Mouse (Mus musculus) neural tube, embryonic 12.5 days (tissue): ENCODE measurements at regions not wholly inside any gene's neighbourhood (a gene's known extent, or its start where the extent isn't known, plus 50 kb on each side); places are given as distances from the start of the nearest gene placed in this dataset.

ENCODE experiments used
- ATAC-seq: fragments of 200-750 bp; cut with Nextera tagmentation; 2 replicates; pipeline ENCODE4 v1.8.0; 2017; ENCODE audit warnings: low read depth, mild to moderate bottlenecking, moderate TSS enrichment, moderate library complexity; ENCODE audit not compliant: low FRiP score
- H3K27ac ChIP-seq: fragments of 300-500 bp; sonication (generic); 2 replicates; pipeline ENCODE4 v1.5.1; 2016
- H3K27me3 ChIP-seq: fragments of 300-500 bp; sonication (generic); replicated peaks from 2 replicates; pipeline ENCODE4 v1.6.1; 2016; ENCODE audit warnings: mild to moderate bottlenecking
- H3K36me3 ChIP-seq: fragments of 300-500 bp; sonication (generic); 2 replicates; pipeline ENCODE4 v1.6.1; 2016; ENCODE audit warnings: mild to moderate bottlenecking
- H3K4me1 ChIP-seq: fragments of 300-500 bp; sonication (generic); 2 replicates; pipeline ENCODE4 v1.6.1; 2016
- H3K4me2 ChIP-seq: fragments of 300-500 bp; sonication (generic); replicated peaks from 2 replicates; pipeline ENCODE4 v1.6.1; 2016; ENCODE audit warnings: mild to moderate bottlenecking
- H3K4me3 ChIP-seq: fragments of 300-500 bp; sonication (generic); 2 replicates; pipeline ENCODE4 v1.5.1; 2016
- H3K9ac ChIP-seq: fragments of 300-500 bp; sonication (generic); 2 replicates; pipeline ENCODE4 v1.6.1; 2016; ENCODE audit warnings: mild to moderate bottlenecking
- H3K9me3 ChIP-seq: fragments of 300-500 bp; sonication (generic); 2 replicates; pipeline ENCODE4 v1.6.1; 2016; ENCODE audit warnings: mild to moderate bottlenecking
- WGBS: fragments of 180-500 bp; shearing (Covaris S2); methylation state at CpG from one replicate; pipeline ENCODE4 v1.1.7; 2016; 5-methylcytosine and 5-hydroxymethylcytosine counted together

GRCm38 (mm10) chr13:38740066-38740465, 81.2 kb upstream of the Eef1e1 start:
- WGBS = 94% methylated on average over 8 of the region's 8 CpGs
- Histone ChIP-seq H3K27me3 (no peaks in the 10 kb centered on the region), H3K4me2 (no peak overlapping the region), H3K9ac (no peak overlapping the region), H3K9me3 (no peaks in the 10 kb centered on the region), H3K27ac (no peak overlapping the region), H3K4me3 (no peak overlapping the region), H3K4me1 (no peaks in the 10 kb centered on the region), H3K36me3 (no peaks in the 10 kb centered on the region)
- ATAC-seq = no peak

GRCm38 (mm10) chr13:38736361-38737035, 77.6 kb upstream of the Eef1e1 start:
- Histone ChIP-seq H3K9me3 (no peaks in the 10 kb centered on the region), H3K4me3 (no peak overlapping the region), H3K27me3 (no peaks in the 10 kb centered on the region), H3K9ac (no peak overlapping the region), H3K36me3 (no peaks in the 10 kb centered on the region), H3K27ac (no peak overlapping the region), H3K4me1 (no peaks in the 10 kb centered on the region), H3K4me2 (no peak overlapping the region)
- ATAC-seq = no peak
- WGBS = 95% methylated on average over 4 of the region's 4 CpGs

- Histone ChIP-seq H3K4me2 (no peak overlapping the region), H3K9ac (no peak overlapping the region), H3K4me3 (no peak overlapping the region), H3K27me3 (no peaks in the 10 kb centered on the region), H3K4me1 (no peaks in the 10 kb centered on the region), H3K9me3 (no peaks in the 10 kb centered on the region), H3K27ac (no peak overlapping the region), H3K36me3 (no peaks in the 10 kb centered on the region)
- WGBS = 75% methylated on average over 6 of the region's 6 CpGs
- ATAC-seq = no peak
Observed at GRCm38 (mm10) chr13:38735294-38735693, 76.4 kb upstream of the Eef1e1 start.

GRCm38 (mm10) chr13:38733246-38733645, 74.4 kb upstream of the Eef1e1 start:
- no peaks in the 10 kb centered on the region for H3K9me3 ChIP-seq
- WGBS = 90% methylated on average over 4 of the region's 4 CpGs
- no peaks in the 10 kb centered on the region for H3K4me1 ChIP-seq

GRCm38 (mm10) chr13:38725452-38725851, 66.6 kb upstream of the Eef1e1 start:
- ATAC-seq = no peak
- H3K9ac ChIP-seq = no peak overlapping the region
- H3K4me3 ChIP-seq = no peak overlapping the region
- 84% methylated on average over 4 of the region's 4 CpGs for WGBS
- no peak overlapping the region for H3K4me2 ChIP-seq
- H3K36me3 ChIP-seq = no peaks in the 10 kb centered on the region
- H3K9me3 ChIP-seq = no peaks in the 10 kb centered on the region
- H3K27me3 ChIP-seq = no peaks in the 10 kb centered on the region
- no peak overlapping the region for H3K27ac ChIP-seq
- H3K4me1 ChIP-seq = no peaks in the 10 kb centered on the region

More at GRCm38 (mm10) chr13:38733246-38733645, 74.4 kb upstream of the Eef1e1 start:
- Histone ChIP-seq H3K27ac (no peak overlapping the region), H3K27me3 (no peaks in the 10 kb centered on the region), H3K9ac (no peak overlapping the region), H3K36me3 (no peaks in the 10 kb centered on the region), H3K4me2 (no peak overlapping the region), H3K4me3 (no peak overlapping the region)
- ATAC-seq = no peak

- 96% methylated on average over 3 of the region's 3 CpGs for WGBS
- ATAC-seq = no peak
- Histone ChIP-seq H3K9me3 (no peaks in the 10 kb centered on the region), H3K36me3 (no peaks in the 10 kb centered on the region), H3K9ac (no peak overlapping the region), H3K27ac (no peak overlapping the region), H3K4me3 (no peak overlapping the region), H3K4me2 (no peak overlapping the region), H3K4me1 (no peaks in the 10 kb centered on the region), H3K27me3 (no peaks in the 10 kb centered on the region)
Observed at GRCm38 (mm10) chr13:38721166-38721565, 62.3 kb upstream of the Eef1e1 start.

GRCm38 (mm10) chr13:38714838-38715237, 56.0 kb upstream of the Eef1e1 start:
- Histone ChIP-seq H3K9ac (no peak overlapping the region), H3K9me3 (no peaks in the 10 kb centered on the region), H3K4me2 (no peak overlapping the region), H3K27ac (no peak overlapping the region), H3K4me3 (no peak overlapping the region), H3K4me1 (no peaks in the 10 kb centered on the region), H3K27me3 (no peaks in the 10 kb centered on the region), H3K36me3 (no peaks in the 10 kb centered on the region)
- 93% methylated on average over 5 of the region's 5 CpGs for WGBS
- ATAC-seq = no peak
